Mouse (Mus musculus): ENCODE measurements around the gene Slc48a1. TPM values are rescaled to one million over a fixed set of nuclear protein-coding genes. Genes with fewer than 3 reads are reported as not detected.

The Slc48a1 gene
- polyA plus RNA-seq, 2 experiments = 35.0 to 73.9 TPM

DNA sequence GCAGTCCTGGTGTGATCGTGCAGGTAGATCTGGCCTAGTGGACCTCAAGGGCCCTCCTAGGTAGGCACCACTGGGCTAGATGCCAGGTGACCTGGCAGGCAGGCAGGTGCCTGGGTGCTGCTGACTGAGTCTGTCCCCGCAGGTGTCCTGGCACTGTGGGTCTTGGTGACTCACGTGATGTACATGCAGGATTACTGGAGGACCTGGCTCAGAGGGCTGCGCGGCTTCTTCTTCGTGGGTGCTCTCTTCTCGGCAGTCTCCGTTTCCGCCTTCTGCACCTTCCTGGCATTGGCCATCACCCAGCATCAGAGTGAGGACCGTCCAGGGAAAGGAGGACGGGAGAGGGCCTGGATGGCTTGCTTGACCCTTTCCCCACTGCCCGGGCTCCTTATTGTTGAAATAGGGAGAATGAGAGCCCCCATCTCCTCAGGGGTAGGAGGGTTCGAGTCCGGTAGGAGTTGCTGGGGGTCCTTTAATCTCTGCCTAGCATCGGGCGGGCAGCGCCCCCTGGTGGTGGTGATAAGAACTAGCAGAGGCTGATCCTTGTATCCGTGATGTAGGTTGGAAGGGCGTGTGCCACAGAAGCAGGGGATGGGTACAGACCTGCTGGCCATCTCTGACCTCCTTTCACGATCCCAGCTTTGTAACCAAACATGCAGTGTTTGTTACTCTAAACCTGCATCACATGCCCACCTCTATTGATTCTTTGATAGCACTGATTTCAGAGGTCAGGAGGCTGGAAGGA, 11.6 kb downstream of the Slc48a1 start:
- ATAC-seq (ENCODE audit: insufficient read depth) = no peak
- Histone ChIP-seq H3K27ac (no peak overlapping the region), H3K9ac (replicated peaks) (no peak overlapping the region), H3K9me3 (ENCODE audit: control insufficient read depth, low read length) (no peaks in the 10 kb centered on the region), H3K36me3 (replicated peaks; ENCODE audit: control insufficient read depth, insufficient read depth, low read depth) (peaks cover 6% of the 10 kb centered on the region; the same call in 1 of the 2 replicates), H3K27me3 (ENCODE audit: control insufficient read depth, insufficient read depth, low read length) (no peaks in the 10 kb centered on the region), H3K4me2 (ENCODE audit: low read depth) (no peak overlapping the region), H3K4me3 (ENCODE audit: insufficient read depth in 1 of 2, low read depth in 2 of 2, low read length in 2 of 2) (no peak overlapping the region), H3K4me1 (replicated peaks; ENCODE audit: control insufficient read depth in 2 of 2, insufficient read depth in 2 of 2, low read length in 1 of 2) (peaks cover 25% of the 10 kb centered on the region in 2 experiments)
- DNase-seq (ENCODE audit: low read depth in 3 of 3, low spot score in 3 of 3) = no peak
- no peak for TF ChIP-seq EP300 (IDR thresholded peaks at IDR 0.05; ENCODE audit: low read depth)
- TF ChIP-seq CTCF (IDR thresholded peaks at IDR 0.05; ENCODE audit: low read depth) = peak; percentile 96
- WGBS (ENCODE audit: insufficient replicate concordance) = 50% methylated on average over 20 of the region's 20 CpGs

DNA sequence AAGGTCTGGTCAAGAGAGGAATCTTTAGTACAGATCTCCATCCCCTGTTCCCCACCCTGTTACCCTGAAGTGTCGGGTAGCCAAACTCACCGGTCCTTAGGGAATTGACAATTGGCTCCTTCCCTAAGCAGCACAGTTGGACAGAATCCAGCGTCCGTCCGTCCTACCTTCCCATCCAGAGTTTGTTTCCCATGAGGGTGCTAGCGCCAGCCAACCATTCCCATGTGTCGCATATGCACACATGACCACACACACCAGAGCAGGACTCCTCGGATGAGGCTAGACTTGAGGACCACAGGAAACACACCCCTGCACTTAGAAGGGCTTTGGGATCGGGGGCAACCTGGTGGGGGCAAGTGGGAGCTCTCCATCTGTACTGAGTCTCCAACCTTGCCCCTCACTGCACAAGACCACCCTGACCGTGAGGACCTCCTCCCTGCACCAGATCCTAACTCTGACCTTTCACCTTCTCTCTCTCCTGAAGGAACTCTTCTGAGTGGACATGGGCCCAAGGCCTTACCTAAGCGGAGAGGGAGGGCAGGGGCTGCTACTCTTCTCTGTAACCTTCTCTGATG, 12.9 kb downstream of the Slc48a1 start:
- Histone ChIP-seq H3K27ac (no peak overlapping the region), H3K4me2 (ENCODE audit: low read depth) (no peak overlapping the region), H3K36me3 (replicated peaks; ENCODE audit: control insufficient read depth, insufficient read depth, low read depth) (peaks cover 6% of the 10 kb centered on the region; the same call in 1 of the 2 replicates), H3K9ac (replicated peaks) (no peak overlapping the region), H3K9me3 (ENCODE audit: control insufficient read depth, low read length) (no peaks in the 10 kb centered on the region), H3K4me1 (replicated peaks; ENCODE audit: control insufficient read depth in 2 of 2, insufficient read depth in 2 of 2, low read length in 1 of 2) (peaks cover 15 to 17% of the 10 kb centered on the region in 2 experiments), H3K27me3 (ENCODE audit: control insufficient read depth, insufficient read depth, low read length) (no peaks in the 10 kb centered on the region), H3K4me3 (ENCODE audit: insufficient read depth in 1 of 2, low read depth in 2 of 2, low read length in 2 of 2) (no peak overlapping the region)
- 81% methylated on average over 11 of the region's 11 CpGs for WGBS (ENCODE audit: insufficient replicate concordance)
- ATAC-seq (ENCODE audit: insufficient read depth) = no peak
- no peak for TF ChIP-seq CTCF (IDR thresholded peaks at IDR 0.05; ENCODE audit: low read depth)
- no peak for TF ChIP-seq EP300 (IDR thresholded peaks at IDR 0.05; ENCODE audit: low read depth)
- no peak for DNase-seq (ENCODE audit: low read depth in 3 of 3, low spot score in 3 of 3)

DNA sequence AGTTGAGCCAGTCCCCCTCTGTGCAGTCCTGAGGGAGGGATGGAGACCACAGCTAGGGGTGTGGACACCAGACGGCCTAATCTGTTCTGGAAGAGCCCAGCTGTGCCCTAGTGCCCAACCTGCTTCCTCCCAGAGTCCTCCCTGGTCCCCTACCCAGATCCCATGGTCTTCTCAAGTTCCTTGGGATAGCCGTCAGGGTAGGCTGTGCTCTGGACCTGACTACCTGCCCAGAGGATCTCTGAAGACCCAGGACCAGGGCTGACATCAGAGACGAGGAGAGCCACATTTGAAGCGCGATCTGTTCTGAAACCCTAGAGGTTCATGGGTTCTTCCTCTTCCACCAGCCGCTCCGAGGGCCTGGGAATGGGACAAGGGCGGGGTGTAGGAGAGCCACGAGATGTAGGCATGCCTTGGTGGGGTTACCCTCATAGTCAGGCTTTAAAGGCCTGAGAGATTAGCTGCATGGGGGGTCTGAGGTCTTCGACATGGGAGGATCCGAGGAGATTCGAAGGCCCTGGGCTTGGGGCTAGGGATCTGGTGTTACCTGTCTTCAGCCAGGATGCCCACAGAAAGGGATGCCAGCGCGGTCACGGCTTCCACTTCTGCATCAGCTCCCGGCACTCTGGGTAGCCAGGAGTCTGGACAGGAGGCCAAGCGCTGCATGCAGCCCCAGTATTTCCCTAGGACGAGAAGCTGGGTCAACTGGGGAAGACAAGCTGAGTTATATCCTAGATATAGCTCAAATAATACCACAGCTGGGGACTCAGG, 15.2 kb downstream of the Slc48a1 start:
- Histone ChIP-seq H3K9ac (replicated peaks) (no peak overlapping the region), H3K4me2 (ENCODE audit: low read depth) (no peak overlapping the region), H3K36me3 (replicated peaks; ENCODE audit: control insufficient read depth, insufficient read depth, low read depth) (peaks cover 6% of the 10 kb centered on the region; the same call in 1 of the 2 replicates), H3K4me3 (ENCODE audit: insufficient read depth in 1 of 2, low read depth in 2 of 2, low read length in 2 of 2) (no peak overlapping the region), H3K9me3 (ENCODE audit: control insufficient read depth, low read length) (no peaks in the 10 kb centered on the region), H3K4me1 (replicated peaks; ENCODE audit: control insufficient read depth in 2 of 2, insufficient read depth in 2 of 2, low read length in 1 of 2) (peaks cover 0 to 3% of the 10 kb centered on the region in 2 experiments; a peak in 3 of 4 replicates), H3K27ac (no peak overlapping the region), H3K27me3 (ENCODE audit: control insufficient read depth, insufficient read depth, low read length) (no peaks in the 10 kb centered on the region)
- TF ChIP-seq CTCF (IDR thresholded peaks at IDR 0.05; ENCODE audit: low read depth) (no peak), EP300 (IDR thresholded peaks at IDR 0.05; ENCODE audit: low read depth) (no peak)
- ATAC-seq (ENCODE audit: insufficient read depth) (no peak), DNase-seq (ENCODE audit: low read depth in 3 of 3, low spot score in 3 of 3) (no peak)
- WGBS (ENCODE audit: insufficient replicate concordance) = 81% methylated on average over 18 of the region's 18 CpGs

DNA sequence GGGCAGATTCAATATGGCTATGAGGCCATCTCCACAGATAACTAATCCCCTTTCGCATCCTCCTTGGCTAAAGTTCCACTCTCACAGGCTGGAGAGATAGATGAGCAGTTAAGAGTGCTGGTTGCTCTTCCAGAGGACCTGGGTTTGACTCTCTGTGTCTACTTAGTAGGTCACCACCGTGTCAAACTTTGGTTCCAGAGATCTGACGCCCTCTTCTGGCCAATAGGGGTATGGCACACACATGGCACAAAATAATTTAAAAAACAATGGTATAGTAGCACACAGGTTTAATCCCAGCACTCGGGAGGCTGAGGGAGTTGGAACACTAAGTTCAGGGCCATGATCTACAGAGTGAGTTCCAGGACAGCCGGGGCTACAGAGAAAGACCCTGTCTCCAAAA, 15.9 kb downstream of the Slc48a1 start:
- TF ChIP-seq EP300 (IDR thresholded peaks at IDR 0.05; ENCODE audit: low read depth) (no peak), CTCF (IDR thresholded peaks at IDR 0.05; ENCODE audit: low read depth) (peak; percentile 74)
- H3K4me2 ChIP-seq (ENCODE audit: low read depth) = no peak overlapping the region
- no peak overlapping the region for H3K4me3 ChIP-seq (ENCODE audit: insufficient read depth in 1 of 2, low read depth in 2 of 2, low read length in 2 of 2)
- H3K27me3 ChIP-seq (ENCODE audit: control insufficient read depth, insufficient read depth, low read length) = no peaks in the 10 kb centered on the region
- WGBS (ENCODE audit: insufficient replicate concordance) = 57% methylated on average over 5 of the region's 5 CpGs
- no peaks in the 10 kb centered on the region for H3K9me3 ChIP-seq (ENCODE audit: control insufficient read depth, low read length)
- no peaks in the 10 kb centered on the region for H3K4me1 ChIP-seq (replicated peaks; ENCODE audit: control insufficient read depth in 2 of 2, insufficient read depth in 2 of 2, low read length in 1 of 2)
- no peak overlapping the region for H3K9ac ChIP-seq (replicated peaks)
- H3K36me3 ChIP-seq (replicated peaks; ENCODE audit: control insufficient read depth, insufficient read depth, low read depth) = peaks cover 6% of the 10 kb centered on the region; the same call in 1 of the 2 replicates
- H3K27ac ChIP-seq = no peak overlapping the region
- ATAC-seq (ENCODE audit: insufficient read depth) = no peak
- DNase-seq (ENCODE audit: low read depth in 3 of 3, low spot score in 3 of 3) = no peak

Measured in liver, embryonic 14.5 days (tissue).